Mouse (Mus musculus) telencephalon, adult 2 months (tissue): ENCODE measurements around the gene Blcap.
A peak's percentile ranks its signal among the peaks of the same experiment; 100 is the strongest.

Experiments
- DNase-seq: peaks from one replicate; pipeline ENCODE4 v3.0.0-alpha.2; 2011; ENCODE audit warnings: low read depth, low spot score

The Blcap gene

DNA sequence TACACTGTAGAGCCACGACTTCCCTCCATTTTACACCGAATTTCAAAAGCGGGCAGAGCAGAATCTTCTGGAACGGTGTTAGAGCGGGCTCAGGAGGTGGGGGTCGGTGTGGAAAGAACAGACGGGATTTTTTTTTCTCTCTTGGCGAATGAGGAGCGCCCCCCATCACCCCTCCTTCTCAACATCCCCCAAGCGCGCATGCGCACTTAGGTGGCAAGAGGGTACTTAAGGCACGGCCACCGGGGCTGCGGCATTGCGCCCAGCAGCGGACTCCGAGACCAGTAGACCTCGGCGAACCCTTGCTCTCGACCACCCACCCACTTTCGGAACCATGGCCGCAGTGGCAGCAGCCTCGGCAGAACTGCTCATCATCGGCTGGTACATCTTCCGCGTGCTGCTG is 11.2 kb downstream of the Blcap start, which contains the start of gene Nnat:
Gene Nnat (plus strand): TSS at position 221 of the 400 bp plus-strand sequence.
- no peak for DNase-seq

DNA sequence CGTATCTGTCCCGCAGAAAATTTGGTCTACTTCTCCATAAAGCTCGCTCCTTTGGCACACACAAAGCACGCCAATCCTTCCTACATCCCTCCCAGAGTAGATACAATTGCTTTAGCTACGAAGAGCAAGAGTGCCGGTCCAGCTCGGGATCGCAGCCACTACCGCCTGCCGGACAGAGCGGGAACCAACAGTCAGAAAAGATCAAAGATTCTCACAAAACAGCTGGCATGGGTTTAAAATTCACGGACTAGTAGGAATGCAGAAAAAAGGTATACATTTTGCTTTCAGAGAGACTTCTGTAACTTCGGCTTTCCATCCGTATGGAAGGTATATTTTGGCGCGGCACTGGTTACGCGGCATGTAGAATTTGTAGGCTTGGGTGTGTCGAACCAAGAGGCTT is 11.6 kb downstream of the Blcap start:
- DNase-seq: no peak

DNA sequence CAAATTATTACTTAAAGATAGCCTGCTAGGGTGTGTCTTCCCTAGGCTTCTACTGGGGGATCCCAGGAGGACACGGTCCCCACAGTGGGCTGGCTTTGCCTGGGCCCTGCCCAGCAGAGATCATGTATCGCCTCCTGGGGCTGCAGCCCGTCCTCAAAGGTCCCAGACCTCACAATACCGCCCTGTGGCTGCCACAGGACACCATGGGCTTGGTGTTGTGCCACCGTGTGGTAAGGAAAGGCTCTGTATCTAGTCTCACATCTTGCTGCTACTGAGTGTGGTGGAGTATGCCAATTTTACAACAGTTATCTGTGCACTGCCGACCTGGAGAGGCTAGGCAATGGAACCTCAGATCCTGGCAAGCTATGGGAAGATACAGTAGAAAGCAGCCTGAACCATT is 12.6 kb downstream of the Blcap start:
- DNase-seq: no peak

DNA sequence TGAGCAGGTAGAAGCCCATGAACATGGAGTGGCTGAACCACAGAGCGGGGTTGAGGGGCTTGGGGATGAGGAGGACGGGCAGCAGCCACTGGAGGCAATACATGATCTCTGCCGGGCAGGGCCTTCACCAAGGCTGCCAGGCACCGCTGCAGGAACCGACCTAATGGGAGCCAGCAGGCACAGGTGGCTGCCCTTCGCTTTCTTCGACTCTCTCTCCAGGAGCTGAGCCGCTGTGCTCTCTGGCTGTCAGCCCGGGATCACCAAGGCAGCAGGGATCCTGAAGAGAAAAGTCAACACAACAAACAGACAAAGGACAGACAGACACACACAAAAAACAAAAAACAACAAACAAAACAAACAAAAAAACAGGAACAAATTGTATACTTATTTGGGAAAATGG is 13.0 kb downstream of the Blcap start:
- DNase-seq: no peak

DNA sequence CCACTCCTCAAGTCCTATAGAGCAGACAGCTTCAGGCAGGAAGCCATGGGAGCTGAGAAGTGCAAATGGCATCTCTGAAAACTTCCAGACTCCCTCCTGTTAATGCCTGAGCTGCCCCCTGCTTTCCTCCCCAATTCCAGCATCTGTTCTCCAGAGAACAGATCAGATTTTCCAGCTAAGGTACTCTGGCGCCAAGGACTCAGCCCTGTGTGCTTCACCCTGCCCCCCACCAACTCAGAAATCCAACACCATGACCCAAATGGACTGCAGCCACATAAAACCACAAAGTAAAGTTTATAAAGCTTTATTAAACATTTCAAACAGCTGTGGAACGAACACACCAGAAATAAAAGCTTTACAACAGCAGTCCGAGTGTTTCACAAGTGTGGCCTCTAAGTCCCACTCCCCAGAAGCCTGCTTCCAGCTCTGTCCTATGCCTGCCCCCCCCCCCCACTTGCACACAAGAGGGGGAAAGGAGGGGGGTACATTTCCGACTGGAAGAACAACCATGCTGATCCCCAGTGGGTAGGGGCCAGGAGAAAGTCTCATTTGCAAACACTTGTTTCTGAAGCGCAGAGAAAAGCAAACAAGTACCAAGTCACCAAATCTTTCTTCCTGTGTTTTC is 14.9 kb downstream of the Blcap start:
- no peak for DNase-seq

DNA sequence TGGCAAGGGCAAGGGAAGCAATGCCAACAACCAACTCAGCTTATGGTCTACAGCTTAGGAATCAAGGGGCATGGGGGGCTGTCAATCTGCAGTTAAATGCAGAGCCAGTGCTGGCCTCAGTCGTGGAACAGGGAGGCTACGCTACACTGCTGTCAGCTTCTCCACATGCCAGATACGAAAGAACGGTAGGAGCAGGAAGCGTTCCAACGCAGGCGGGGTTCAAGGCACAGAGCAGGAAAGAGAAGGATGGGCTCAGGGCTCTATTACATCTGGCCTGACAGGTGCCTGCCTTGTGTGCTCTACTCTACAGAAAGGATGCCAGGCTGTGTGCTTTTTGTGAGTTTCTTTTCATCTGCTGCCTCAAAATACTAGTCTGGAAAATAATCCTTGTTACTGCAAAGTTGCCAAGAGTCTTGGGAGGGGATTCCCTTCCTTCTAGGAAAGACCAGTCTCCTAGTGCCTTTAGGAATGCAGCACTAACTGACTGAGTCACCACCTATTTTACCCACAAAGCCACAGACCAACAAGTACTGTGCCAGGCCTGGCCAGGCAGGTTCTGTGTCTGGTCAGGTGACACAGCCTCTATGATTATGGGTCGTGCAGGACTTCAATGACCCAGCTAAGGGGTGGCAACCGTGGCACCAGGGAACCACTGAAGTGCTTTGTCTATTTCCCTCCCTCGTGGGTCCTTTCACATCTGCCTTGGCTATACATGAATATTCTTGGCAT is 18.8 kb downstream of the Blcap start:
- DNase-seq: no peak

DNA sequence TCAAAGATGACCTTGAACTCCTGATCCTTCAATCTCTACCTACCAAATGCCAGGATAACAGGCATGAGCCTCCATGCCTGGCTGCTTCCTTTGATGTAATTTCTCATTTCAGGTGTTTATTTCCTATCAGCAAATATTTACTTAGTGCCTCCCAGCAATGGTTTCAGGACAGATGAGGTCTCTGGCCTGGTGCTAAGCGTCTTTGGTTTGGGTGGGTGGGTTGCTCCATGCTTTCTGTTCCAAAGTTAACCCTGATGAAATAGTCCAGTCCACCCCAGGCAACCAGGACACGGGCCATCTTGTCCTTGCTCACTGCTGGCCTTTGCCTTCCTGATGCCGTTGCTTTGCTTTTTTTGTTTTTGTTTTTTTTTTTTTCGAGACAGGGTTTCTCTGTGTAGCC is 20.8 kb downstream of the Blcap start:
- DNase-seq: no peak

DNA sequence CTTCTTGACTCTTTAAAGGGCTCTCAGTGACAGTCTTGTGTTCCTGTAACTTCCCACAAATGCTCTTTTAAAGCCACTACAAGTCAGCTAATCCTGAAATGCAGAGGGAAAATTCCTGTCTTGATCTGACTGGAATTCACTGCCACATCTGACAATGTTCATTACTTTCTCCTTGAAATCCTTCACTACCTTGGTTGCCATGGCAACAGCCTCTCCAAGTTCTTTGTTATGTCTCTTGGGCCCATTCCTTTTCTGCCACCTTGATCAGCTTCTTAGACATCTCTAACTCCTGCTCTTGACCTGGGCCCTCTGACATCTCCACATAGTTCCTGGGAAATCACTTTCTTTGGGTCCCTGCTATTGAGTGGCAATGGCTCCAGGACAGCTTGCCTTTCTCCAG is 24.4 kb downstream of the Blcap start:
- DNase-seq: no peak

DNA sequence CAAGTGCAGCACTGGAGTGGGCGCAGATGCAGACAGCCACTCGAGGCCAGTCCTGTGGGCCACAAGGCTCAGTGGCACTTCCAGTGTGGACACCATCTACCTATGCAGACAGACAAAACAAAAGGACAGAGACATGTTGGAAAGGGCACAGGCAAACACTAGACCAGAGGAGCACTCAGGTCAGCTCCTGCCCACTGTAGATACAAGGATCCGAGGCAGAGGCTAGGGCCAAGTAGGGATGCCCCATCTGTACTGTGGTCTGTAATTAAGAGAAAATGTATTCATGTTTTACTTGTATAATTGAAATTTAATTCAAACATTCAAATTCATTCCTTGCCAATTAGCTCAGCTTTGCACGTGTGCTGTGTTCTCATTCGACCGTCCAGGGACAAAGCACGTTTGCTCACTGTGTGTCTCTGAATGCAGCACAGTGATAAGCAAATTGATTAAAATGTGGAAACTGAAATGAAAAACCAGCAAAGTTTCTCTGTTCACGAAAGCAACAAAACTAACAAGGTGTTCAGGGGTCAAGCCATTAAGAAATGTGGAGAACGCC is 26.7 kb downstream of the Blcap start:
- DNase-seq: no peak

DNA sequence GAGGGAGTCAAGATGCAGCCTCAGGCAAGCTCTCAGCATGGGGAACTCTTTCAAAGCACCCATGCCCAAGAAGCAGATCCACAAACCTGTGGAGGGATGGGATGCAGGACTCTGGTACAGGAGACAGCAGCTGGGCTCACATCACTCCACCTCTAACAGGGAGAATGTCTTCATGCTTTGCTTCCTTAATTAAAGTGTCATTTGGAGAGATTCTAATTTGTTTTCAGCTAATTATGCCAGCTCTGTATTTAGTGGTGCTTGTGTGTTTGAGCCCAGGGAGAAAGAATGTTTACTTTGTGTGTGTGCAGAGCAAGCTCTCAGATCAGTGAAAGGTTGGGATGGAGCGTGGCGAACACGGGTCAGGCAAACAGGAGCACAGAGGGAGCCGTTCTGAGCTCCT is 28.7 kb downstream of the Blcap start:
- no peak for DNase-seq

DNA sequence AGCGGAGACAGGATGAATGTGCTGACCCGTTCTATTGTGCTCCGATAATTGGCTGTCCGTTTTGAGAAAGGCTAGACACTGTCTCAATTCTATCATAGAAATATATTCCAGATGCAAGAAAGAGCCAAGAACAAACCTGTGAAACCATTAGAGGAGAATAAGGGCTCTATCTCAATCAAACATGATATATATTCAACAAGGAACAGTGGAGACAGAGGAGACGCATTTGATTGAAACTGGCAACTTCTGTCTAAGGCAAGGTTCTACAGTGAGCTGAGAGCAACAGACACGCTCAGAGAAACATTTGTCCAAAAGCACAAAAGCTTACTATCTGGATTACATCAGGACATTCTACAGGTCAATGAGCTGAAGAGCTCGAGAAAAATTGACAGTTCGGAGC is 29.4 kb downstream of the Blcap start:
- no peak for DNase-seq

DNA sequence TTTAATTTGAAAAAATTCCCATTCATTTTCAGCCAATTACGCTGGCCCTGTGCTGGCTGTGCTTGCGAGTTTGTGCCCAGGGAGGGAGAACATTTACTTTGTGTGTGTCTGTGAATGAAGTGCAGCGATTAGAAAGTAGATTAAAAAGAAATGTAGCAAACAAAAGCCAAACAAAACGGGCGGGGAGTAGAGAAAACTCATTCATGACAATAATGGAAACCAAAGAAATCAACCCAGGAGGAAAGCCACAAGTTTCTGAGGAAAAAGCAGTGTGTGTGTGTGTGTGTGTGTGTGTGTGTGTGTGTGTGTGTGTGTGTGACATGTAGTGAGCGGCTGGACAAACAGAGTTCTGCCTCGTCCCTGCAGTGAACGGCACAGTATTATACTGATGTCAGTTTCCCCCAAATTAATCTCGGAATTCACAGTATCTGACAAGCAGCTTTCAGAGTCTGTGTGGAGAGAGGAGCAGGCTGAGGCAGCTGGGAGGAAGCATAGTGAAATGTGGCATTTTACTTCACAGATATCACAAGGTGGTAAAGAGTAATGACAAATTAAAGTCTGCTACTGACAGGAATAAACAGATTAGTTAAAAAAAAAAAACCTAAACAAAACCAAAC is 30.0 kb downstream of the Blcap start:
- no peak for DNase-seq

DNA sequence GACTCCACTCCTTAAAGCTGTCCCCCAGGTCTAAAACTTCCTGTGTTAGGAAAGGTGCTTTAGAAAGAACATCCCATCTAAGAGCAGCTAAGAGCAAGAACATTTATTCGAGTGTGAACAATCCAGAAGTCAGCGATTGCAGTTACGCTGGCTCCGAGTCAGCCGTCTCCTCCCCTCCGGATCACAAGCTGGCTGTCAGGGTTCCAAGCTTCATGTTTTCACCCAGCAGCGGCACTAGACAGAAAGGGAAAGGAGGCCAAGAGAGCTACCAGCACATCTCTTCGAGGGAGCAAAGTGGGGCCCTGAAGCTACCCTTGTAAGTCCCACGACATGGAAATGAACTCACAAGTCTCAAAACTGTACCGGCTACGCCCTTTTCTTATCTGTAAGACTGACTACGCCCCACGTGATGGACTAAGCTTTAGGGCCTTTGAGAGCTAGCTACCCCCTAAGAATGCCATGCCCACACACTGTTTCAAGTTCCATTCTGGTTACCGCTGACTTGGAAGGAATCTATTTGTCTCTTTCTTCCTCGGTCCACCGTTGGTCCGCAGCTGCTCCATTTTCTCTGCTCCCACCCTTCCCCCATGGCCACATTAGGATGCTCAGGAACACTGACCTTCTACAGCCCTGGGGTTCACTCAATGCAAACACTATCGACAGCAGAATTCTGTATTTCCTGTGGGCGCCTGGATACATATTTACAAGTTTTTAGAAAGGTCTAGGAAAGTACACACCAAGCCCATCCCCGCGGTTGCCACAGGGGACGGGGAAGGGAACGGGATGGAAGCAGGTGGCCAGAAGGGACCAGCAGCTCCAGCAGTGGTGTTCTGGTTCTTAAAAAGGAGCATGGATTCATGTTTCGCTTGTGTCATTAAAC is 30.8 kb downstream of the Blcap start:
- peak; percentile 60 for DNase-seq

DNA sequence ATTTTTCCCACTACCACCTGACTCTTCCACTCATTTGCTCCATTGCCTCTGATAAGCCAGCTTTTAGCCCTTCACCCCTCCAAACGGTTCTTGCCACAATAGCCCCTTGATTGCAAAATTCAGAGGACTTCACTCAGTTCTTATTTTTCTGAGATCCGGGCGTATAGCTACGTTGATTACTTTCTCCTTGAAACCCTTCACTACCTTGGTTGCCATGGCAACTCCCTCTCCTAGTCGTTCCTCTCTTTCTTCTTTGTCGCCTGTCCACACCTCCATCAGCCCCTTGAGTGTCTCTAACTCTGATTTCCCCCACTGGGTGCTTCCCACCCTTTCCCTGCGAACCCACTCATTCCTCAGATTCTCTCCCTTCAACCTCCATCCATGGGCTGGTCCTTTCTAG is 34.0 kb downstream of the Blcap start:
- peak; percentile 58 for DNase-seq

DNA sequence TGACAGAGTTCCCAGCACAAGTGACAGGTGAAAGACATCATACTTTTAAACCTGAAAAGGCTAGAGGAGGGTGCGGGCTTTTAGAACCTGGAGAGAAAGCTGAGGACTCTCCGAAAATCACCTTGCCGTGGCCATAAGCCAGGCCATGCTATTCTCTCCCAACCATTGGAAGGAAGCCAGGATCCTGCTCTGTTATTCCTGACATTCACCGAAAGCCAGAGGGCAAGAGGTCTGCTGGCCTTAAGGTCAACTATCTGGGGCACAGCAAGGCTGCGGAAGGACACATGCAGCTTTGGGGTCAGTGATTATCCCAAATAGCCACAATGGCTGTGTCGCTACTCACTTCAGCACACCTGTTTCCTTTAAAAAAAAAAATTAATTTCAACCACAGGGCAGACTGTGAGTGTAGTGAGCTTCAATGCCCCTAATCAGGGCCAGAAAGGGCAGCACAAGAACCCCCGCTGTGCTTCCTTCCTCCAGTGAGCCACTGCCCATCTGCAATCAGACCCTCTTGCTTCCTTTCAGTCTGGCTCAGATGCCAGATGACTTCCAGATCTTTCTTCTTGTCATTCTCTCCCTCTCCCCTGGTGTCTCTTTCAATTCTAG is 34.5 kb downstream of the Blcap start:
- no peak for DNase-seq

DNA sequence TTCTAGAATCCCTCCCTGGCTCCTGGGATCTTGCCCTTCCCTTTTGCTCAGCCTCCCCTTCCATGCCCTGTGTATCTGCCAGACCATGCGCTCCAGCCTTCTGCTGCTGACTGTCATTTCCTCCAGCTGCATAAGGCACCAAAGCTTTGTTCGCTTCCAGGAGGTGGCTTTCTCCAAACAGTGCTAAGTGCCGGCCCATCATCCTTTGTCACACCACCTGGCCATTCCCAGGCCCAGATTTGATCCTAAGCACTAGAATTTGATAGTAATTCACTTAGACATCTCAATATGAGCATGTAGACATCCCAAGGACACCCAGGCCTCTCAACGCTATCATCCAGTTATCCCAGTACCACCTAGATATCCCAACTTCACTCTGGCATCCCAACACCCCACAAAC is 36.9 kb downstream of the Blcap start:
- DNase-seq: no peak

DNA sequence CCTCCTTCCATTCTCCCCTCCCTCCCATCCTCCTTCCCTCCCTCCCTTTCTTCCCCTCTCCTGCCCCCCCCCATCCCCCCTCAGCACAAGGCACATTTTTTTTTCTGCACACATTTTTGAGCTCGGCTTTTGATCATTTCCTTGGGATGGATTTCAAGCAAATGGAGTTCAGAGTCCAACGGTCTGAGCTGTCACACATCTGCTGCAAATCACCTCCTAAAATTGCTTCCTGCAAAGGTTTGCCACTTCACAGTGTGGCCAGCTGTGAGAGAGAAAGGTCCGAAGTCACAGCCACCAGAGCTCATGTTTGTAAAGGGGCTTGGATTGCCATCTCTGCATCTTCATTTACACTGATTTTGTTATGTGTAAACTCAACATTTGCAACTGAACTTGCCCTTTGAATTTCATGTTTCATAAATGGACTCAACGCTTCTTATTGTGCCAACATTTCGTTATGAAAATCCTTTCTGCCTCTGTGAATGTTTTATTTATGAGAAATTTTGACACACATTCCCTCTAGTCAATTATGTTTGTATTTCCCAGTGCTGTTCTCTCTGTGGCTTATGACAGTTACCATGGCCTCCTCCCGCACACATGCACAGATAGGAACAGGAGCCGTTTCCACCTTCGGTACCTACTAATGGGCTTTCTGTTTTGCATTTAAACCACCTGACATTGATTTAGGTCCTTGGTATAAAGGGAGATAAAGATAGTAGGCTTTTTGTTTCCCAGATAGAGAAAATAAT is 39.2 kb downstream of the Blcap start:
- no peak for DNase-seq

DNA sequence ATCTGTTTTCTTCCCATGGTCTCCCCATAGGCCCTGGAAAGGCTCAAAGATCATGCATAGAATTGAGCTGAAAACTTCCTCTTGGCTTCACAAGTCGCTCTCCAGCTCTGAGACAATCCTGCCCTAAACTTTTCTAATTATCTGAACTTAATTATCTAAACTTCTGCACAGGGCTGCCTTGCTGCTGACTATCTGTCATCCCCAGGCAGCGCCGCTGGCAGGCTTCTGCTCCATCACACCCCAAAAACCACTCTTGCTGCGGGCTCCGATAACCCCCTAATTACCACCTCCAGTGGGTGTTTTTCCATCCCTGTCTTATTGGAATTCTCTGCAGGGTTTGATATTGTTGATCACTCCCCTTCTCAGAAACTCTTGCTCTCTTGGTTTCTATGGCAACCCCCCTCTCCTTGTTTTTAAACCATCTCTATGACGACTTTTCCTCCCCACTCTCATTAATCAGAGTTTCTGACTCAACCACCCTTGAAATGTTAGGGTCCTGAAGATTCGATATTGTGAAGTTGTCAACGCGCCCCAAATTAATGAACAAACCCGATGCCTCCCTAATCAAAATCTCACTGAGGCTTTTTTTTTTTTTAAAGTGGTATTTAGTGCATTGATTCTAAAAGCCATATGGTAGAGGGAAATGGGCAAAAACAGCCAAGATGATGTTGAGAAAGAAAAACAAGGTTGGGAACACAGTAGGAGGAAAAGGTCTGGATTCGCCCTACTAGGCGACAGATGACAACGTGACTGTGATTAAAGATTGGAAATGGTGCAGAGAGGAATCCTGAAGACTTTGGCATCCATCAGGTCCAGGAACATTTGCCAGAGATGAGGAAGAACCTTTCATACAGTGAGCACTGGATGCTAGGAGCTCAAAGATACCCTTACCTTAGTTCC is 40.8 kb downstream of the Blcap start:
- DNase-seq: peak; percentile 53

DNA sequence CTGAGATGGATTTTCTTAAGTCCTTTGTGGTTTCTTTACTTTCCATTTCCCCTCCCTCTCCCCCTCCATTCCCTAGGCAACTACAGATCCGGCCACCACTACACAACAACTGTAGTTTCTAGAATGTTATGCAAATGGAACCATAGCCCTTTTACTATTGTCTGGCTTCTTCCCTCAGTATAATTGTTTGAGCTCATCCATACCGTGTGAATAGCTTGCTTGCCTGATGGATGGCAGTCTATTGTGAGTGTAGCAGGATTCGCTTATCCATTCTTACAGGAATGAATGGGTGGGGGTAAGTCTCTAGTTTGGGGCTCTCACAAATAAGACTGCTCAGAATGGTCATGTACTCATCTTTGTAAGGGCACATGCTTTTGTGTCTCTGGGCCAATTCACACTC is 48.5 kb downstream of the Blcap start:
- no peak for DNase-seq

DNA sequence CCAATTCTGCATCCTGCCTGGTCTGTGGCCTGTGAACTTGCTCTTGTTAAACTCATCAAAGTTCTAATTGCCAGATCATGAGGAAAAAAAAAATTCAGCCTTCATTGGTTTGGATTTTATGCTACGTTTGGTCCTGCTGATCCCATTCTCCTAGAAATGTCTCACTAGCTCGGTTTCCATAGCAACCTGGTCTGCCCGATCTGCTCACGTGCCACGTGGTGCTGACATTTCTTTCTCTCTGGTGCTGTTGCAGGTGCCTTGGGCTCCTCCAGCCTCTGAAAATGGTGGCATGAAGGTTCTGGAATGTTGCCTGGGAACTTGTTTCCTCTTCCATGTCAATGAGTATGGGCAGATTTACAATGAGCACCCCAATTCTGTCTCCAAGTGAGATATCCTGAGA is 50.6 kb downstream of the Blcap start:
- peak; percentile 67 for DNase-seq
